Mouse (Mus musculus) yolk sac, embryonic 10.5 days (tissue): ENCODE results near the gene AC161166.1.
"Not testable (repeated sequence)": the region's sequence is repeated elsewhere in the genome, so short reads cannot be mapped to it uniquely, and the experiment has no call there.

Source experiments
- DNase-seq: peaks from one replicate; pipeline ENCODE4 v3.0.0-alpha.2; 2017; ENCODE audit warnings: low spot score

AC161166.1 gene

DNA sequence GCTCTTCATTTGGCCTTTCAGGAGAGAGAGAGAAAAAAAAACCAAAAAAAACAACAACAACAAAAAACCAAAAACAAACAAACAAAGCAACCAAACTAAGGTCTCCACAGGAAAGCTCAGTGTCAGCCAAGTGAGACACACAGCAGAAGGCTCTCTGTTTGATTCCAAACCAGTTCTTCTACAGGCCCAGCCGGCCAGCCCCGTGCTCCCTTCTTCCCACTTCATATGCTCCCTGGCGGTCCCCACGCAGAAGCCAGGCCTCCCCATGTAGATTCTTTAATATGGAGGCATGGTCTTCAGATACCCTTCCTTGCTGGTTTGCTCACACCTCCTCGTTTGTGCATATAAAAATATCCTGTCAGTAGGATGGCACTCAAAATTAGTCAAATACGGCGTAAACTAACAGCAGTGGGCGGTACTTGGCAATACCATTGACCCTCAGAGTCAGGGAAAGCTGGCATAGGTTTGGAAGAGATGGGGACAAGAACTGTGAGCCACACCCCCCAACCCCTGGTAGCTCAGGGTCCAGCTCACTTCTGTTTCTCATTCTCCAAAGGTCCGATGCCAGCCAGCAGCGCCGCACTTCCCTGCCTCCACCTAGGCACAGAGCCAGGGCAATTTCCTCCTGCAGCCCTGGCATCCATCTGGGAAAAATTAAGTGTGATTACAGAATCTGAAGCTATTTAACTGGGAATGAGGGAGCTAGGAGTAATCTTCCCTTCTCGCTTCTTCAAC is 13.6 kb upstream of the AC161166.1 start:
- no peak for DNase-seq

DNA sequence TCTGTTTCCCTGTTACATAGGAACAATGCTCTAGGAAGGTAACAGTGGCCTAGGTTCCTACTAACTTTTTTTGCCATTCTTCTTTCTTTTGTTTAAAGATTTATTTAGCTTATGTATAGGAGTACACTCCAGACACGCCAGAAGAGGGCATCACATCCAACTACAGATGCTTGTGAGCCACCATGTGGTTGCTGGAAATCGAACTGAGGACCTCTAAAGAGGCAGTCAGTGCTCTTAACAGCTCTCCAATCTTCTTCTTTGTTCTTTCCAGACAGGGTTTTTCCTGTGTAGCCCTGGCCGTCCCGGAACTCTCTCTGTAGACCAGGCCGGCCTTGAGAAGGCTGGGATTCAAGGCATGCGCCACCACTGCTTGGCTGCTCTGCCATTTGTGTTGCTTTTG is 12.7 kb upstream of the AC161166.1 start:
- no peak for DNase-seq

DNA sequence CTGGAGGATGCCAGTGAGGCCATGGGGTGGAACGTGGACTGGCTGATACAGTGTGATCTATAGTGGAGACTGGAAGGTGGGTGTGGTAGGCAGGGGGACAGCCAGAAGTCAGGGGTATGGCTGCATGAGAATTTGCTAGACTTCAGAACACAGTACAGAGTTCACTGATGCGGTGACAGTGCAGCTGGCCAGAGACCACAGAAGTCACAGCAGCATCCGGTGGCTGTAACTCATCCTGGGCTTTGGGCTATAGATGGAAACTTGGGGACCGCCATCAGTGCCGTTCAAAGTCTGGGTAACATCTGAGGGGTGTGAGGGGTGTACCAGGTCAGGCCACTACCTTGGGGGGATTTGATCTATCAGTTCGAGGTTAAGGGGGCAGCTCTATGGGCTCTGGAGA is 11.5 kb upstream of the AC161166.1 start:
- DNase-seq, result no peak

DNA sequence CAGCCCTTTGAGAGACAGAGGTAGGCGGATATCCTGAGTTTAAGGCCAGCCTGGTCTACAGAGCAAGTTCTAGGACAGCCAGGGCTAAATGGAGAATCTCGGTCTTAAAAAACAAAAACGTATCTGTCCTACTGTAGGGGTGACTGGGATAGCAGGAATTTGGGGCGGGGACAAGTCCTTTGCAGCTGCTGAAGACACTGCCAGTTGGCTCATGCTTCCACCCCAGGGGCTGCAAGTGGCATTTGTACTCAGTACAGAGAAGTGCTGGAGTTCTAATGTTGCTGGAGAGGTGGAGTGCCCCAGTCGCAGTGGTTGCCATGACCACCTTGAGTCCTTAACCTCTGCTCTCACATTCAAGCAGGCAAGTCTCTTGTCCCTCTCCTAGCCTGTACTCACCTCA is 10.6 kb upstream of the AC161166.1 start:
- DNase-seq, result no peak

DNA sequence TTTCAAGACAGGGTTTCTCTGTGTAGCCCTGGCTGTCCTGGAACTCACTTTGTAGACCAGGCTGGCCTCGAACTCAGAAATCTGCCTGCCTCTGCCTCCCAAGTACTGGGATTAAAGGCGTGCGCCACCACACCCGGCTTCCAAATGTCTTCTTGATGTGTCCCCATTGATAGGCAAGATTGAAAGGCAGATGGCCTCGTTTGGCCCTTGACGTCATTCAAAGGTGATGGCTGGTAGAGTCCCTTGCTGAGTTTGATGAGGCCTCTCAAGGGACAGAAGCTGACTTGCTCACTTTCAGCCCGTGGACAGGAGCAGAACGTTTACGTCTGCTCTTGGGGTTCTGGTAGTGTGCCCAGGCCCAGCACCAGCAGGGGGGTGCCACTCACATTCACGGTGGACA is 7.8 kb upstream of the AC161166.1 start:
- DNase-seq, result not testable (repeated sequence)

DNA sequence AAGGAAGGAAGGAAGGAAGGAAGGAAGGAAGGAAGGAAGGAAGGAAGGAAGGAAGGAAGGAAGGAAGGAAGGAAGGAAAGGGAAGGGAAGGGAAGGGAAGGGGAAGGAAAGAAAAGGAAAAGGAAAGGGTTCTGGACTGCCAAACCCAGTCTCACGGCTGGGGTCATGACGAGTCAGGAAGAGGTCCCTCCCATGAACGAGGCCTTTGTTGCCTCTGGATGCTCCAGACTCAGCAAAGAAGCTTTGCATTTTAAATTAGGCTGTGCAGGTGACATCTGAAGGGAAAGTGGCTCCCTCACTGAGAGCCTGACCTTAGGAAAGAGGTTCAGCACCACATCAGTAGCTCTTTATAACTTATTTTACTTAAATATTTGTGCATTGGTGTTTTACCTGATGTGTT is 6.9 kb upstream of the AC161166.1 start:
- no peak for DNase-seq

DNA sequence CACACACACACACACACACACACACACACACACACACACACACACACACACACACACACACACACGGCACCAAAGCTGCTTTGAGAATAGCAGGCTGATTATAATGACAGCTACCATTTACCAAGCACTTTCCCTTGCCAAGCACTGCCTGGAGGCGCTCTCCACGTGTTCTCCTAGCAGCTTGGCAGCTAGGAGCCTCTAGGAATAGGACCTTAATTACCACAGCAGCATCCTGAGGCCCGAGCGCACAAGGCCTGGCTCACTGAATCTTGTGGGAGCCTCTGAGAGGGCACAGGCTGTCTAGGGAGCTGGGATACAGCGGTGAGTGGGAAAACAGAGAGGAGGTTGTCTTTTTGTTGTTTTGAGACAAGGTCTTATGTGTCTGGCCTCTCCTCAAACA is 5.4 kb upstream of the AC161166.1 start:
- no peak for DNase-seq

DNA sequence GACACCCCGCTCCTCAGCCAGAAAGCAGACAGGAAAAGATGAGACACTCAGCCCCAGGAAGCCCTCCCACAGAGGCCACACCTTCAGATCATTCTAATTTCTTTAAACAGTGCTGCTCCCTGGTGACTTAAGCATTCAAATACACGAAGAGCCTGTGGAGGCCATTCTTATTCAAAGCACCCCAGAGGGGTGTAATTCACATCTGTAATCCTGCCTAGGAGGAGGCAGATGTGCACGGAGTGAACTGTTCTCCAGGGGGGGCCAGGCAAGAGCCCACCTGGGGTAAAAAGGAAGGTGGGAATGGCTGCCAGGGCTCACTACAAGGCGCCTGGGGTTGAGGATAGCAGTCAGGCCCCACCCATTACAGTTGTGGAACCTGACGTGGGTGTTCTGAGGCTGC is 4.8 kb upstream of the AC161166.1 start:
- DNase-seq, result no peak

DNA sequence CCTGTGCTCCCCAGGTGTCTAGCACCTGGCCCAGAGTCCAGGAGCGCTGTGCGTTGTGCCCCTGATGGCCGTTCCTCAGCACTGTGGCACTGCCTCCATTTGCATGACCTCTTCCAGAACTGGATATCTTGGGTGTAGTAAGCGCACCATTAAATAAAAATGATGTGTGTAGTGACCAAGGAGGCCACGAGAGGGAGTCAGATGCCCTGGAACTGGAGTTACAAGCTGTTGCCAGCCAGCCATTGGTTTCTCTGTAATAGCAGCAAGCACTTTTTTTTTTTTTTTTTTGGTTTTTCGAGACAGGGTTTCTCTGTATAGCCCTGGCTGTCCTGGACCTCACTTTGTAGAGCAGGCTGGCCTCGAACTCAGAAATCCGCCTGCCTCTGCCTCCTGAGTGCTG is 4.1 kb upstream of the AC161166.1 start:
- not testable (repeated sequence) for DNase-seq

DNA sequence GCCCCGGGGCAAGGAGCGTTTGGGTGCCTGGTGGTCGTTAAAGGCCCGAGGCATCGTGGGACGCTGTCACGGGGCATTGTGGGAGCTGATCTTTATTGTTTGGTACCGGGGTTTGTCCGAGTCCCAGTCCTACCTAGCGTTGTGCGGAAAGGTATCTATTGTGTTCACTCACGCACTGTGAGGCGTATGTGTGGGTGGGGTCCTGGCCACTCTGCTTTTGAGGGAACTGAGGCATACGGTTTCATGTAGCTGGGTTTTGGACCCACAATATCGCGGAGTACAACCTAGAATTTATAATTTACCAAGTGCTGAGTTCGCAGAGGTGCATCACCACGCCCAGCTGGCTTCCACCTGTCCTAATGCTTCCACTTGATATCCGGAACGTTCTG is 4.5 kb downstream of the AC161166.1 start:
- no peak for DNase-seq

DNA sequence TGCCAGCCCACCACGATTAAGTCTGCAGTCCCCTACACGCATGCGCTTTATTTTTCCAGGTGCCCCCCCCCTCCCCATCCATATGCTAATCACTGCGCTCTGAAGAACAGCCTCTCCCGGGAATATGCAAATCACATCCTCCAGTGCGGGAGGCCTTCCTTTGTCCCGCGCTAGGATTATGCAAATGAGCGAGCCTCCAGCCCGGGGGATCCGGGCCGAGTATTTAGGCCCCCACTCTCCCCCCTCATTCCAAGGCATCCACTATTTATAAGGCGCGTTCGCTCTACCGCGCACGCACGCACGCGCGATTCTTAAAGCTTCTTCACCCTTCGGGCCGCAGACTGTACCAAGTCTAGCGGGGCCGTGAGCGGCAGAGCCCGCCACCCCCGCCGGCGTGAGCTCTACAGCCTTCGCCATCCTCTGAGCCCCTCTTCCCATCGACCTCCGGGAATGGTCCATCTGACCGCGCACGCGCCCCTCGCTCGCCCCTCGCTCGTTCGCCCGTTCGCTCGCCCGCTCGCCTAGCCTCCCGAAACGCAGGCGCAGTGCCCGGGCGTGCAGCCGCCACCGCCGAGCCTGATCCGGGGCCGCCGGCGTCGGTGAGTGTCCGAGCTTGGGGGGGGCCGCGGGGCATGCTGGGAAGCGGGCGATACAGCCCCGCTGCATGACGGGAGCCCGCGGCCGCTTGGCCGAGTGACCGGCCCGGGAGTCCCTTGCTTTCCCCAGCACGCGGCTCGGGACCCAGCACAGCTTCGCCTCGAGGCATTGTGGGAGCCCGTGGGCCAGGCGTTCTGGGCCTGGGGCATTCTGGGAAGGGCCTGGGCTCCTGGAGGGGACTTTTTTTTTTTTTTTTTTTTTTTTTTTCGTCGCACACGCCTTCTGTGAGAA is 5.2 kb downstream of the AC161166.1 start, which contains the start of gene Zfp428:
Gene Zfp428 (plus strand): TSS at position 169 of the 888 bp plus-strand sequence.
- DNase-seq, result peak; percentile 89

DNA sequence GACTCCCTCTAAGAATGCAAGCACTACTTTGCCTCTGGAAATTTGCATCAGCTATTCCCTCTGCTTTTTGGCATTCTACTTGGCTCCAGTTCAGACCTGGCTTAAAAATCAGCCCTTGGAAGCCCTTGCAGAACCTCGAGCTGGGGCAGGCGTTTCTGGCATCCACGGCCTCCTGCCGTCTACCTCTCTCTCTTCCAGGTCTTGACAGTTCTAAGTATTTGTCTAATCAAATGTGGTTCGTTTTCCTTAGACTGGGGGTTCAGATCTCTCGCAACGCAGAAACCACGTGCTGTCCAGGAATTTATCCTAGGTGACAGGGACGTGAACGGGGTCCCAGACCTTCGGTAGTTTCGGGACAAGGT is 5.8 kb downstream of the AC161166.1 start:
- no peak for DNase-seq

DNA sequence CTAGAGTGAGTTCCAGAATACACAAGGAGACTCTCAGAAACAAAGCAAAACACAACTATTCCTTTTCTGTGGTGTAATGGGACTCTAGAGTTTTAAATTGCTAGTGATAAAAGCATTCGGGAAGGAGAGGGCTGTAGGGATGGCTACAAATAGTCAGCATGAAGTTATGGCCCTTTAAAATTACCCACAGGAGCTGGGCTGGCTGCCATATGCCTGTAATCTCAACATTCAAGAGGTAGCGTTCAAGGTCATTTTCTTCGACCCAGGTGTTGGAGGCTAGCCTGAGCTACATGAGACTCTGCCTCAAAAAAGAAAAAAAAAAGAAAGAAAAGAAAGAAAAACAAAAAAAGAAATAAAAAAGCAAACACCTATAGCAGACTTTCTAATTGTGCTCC is 6.2 kb downstream of the AC161166.1 start:
- no peak for DNase-seq

DNA sequence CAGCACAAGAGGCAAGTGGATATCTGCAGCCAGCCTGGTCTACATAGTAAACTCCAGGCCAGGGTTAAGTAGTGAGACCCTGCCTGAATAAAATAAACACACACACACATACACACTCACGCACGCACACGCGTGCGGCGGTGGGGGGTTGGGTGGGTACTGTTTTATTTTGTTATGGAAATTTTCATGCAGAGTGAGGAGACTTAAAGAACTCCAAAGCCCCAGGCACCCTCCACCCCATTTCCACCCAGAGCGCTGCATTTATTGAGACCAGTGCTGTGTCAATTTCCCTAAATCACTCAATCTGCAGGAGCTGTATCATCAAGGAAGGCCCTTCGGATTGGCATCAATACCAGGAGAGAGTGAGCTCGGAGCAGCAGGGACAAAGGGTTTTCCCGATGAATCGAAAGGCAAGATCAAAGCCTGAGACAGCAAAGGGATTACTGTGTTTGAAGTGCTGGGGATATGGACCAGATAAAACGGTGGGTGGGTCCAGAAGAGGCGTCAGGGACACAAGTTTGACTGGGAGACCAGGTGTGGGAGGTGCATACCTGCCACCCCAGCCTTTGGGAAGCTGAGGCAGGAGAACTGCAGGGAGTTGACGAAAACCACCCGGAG is 6.7 kb downstream of the AC161166.1 start:
- DNase-seq, result no peak

DNA sequence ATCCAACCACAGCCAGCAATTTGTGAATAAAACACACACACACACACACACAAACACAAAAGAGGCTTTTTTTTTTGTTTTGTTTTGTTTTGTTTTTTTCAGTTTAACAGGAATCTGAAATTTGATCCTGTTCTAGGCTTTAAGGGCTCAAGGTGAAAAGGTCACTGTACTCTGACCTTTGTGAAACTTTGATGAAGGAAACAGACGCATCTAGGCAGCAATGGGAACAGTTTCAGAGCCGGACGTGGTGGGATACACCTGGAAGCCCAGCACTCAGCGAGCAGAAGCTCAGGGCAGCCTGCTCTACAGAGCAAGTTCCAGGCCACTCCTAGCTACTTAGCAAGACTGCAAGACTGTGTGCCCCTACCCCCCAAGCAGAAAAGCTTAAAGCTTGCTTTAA is 7.4 kb downstream of the AC161166.1 start:
- no peak for DNase-seq

DNA sequence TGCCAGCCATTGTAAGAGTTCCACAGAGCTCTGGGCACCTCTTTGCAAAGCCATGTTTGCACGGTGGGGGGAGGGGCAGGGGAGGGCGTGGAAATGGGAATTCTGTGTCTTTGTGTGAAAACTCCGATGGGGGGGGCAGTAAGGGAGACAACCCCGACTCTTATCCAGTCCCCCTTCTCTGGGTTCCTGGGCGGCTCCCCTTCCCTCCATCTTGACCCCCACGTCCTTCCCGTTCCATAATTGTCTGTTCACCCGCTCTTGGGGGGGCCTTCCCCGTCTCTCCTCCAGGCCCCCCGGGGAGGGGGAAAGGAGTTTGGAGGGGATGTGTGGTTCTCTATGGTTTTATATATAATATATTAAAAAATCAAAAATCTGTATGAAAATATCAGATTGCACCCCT is 8.3 kb downstream of the AC161166.1 start:
- DNase-seq, result no peak

DNA sequence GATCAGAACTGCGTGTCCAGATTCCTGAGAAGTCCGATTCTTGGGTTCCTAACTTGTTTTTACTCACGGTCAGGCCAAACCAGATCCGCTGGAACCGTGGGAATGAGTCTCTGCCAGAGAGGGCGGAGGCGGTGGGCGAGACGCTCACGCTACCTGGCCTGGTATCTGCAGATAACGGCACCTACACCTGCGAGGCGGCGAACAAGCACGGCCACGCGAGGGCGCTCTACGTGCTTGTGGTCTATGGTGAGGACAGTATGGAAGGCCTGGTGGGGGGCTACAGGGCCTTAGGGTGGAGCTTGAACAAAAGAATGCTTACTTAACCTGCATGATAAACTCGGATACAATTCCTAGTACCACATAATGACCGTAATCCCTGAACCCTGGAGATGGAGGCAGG is 10.8 kb downstream of the AC161166.1 start:
- DNase-seq, result no peak

DNA sequence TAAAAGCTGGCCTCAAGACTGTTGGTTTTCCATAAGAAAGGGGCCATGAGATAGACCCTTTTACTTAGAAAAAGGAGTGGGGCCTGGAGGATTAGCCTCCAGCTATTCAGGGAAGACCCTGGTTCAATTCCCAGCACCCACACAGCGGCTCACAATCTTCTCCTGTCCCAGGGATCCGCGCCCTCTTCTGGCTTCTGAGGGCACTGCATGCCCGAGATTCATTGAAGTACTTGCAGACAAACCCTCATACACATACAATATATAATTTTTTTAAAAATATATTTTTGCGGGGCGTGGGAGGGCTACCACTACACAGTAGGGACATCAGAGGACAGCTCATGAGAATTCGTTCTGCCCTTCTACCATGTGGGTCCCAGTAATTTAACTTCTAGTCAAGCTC is 11.3 kb downstream of the AC161166.1 start:
- no peak for DNase-seq

DNA sequence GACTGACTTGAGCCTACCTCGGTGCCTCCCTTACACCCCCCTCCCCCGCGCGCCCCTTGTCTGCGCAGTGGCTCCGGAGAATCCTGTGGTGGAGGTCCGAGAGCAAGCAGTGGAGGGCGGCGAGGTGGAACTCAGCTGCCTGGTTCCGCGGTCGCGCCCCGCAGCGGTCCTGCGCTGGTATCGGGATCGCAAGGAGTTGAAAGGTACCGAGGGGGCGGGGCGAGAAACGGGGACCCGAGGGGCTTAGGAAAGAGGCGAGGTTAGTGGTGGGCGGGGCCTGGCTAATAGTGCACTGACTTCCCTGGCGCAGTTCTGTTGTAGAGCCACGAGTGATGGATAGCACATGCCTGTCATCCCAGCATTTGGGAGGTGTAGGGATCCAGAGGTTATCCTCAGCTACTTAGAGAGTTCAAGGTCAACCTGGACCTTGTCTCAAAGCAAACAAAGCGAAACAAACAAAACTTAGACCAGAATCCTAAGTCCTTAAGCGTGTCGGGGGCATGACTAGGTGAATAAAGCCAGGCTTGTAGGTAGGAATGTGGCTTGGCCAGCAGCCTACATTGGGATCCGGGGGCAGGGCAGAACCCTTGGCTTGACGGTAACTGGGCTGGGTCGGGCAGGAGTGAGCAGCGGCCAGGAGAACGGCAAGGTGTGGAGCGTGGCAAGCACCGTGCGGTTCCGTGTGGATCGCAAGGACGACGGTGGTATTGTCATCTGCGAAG is 12.2 kb downstream of the AC161166.1 start:
- no peak for DNase-seq

DNA sequence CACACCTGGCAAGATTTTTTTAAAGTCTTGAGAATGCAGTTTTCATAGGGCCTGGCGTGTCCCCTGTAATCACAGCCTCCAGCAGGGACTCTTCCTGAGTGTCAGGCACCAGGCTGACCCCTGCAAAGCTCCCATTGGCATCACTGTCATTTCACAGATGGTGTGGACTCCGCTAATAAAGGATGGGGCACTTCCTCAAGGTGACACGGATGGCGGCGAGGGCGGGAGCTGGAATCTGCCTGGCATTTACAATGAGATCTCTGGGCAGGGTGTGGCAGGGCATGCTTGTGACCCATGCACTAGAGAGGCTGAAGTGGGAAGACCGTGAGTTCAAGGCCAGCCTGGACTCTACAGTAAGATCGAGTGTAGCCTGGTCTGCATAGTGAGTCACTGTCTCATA is 24.0 kb downstream of the AC161166.1 start:
- no peak for DNase-seq

DNA sequence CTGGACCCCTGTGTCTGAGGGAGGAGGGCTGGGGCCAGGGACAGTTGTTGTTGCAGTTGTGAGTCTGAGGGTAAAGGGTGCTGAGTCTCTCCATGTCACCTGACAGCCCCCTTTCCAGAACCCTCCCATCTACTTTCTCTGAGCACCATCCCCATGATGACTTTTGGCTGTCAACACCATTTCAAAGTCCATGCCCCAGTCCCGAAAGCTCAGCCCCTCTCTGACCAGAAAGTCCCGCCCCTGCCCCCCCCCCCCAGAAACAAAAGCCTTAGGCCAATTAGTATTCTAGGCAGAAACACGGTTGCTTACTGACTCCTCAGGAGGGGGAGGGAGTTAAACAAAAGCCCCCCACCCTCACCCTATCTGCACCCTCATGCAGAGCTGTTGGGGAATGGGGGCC is 24.9 kb downstream of the AC161166.1 start:
- no peak for DNase-seq

DNA sequence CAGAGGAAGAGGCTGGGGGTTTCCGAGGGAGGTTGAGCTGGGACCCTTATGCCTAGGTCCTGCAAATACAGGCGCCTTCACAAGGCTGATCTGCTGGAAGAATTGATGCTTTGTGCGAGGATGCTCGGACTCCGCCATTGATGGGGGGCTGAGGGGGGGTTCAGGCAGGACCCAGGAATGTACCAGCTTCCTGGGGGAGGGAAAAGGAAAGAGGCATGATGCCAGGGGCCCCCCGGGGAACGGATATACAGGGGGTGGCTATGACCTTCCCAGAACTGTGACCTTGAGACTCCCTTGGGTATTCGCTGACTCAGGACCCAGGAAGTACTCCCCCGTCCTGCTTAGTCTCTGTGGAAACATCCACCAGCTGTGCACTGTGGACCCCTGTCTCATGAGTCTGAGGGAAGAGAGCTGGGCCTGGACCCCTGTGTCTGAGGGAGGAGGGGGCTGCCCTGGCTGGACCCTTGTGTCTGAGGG is 25.6 kb downstream of the AC161166.1 start:
- no peak for DNase-seq
